Mouse (Mus musculus): ENCODE measurements around the gene Frmd4a.
"Not testable (repeated sequence)": the region's sequence is repeated elsewhere in the genome, so short reads cannot be mapped to it uniquely, and the experiment has no call there.

Gene Frmd4a

GRCm38 (mm10) chr2:4593878-4594387 lies 576.4 kb downstream of the Frmd4a start:
- no peak for DNase-seq

DNA sequence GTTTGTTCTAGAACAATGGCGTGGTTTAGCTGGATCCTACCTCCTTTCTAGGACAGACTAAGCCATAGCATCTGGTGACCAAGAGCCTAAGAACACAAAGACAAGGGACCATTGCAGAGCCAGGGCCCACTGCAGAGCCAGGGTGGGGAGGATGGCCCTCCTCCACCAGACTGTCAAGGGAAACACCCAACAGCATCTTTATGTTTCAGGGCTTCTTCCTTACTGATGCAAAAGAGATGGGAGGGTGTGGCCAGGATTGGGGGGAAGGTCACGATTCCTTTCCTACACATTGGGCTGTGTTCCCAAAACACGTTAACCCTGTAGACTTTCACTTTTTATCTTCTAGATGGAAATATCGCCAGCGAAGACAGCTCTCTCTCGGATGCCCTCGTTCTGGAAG lies 579.5 kb downstream of the Frmd4a start:
- no peak for DNase-seq

DNA sequence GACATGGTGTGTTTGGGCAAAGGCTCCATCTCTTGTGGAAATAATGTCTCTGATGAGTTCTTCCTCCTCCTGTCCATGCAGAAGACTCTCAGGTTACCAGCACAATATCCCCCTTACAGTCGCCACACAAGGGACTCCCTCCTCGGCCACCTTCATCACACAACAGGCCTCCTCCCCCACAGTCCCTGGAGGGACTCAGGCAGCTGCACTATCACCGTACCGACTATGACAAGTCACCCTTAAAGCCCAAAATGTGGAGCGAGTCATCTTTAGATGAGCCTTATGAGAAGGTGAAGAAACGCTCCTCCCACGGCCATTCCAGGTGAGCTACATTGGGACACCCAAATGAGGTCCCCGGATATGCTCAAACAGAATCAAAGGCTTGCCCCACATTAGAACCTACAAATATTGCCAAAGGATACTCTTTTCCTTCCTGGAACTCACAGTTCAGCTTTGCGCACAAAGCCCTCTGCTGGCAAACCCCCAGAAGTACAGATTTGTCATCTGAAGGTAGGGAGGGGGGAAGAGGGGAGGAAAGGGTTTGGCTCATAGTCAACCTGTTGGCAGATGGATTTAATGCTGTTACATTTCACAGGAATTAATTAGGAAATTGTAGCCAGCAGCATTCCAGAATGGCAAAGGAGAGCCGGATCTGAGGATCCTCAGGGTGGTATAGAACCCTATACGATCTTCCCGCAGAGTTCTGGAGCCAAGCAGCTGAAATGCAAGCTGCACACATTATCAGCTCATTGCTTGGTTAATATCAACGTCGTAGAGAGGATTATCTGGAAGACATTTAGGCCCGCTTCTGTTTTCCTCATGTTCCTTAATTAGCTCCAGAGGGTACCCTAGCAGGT lies 583.7 kb downstream of the Frmd4a start:
- DNase-seq, result peak; percentile 68

GRCm38 (mm10) chr2:4603361-4603945 lies 585.9 kb downstream of the Frmd4a start:
- DNase-seq, result no peak

- no peak for DNase-seq
Measured at GRCm38 (mm10) chr2:4606559-4606958, 589.0 kb downstream of the Frmd4a start.

GRCm38 (mm10) chr2:4608253-4608652 lies 590.7 kb downstream of the Frmd4a start:
- no peak for DNase-seq

DNA sequence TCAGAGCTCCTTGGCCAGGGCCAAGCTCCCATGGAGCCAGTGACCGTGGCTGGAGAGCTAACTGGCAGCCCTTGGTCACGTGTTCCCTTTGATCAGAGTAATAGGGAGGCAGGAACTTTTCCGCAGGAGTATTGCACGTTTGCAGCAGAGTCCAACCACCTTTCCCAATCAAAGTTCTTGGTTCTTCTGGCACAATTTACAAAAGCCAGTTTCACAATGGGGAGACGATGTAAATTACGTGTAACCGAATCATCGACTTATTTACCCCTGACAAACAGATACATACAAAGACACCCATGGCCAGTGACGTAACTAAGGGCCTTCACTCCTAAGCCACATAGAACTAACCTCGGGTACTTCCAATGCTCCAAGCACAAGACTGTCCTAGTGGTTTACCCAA lies 591.9 kb downstream of the Frmd4a start:
- DNase-seq, result no peak

DNA sequence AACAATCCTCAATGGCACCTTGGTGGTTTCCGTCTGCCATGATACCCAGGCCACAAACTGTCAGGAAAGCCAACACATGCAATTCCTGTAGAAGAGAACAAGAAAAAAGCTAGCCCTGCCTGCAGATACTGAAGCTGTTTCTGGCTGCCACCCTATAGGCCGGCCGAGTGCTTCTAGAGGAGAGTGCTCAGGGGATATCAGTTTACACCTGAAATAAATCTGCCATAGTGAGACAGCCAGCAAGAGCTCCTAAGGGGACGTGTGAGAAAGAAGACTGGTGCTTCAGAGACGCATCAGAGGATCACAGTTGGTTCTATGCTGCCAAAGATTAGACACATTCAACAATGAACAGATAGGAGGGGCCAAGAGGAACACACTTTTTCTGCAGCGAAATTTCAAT lies 593.8 kb downstream of the Frmd4a start:
- no peak for DNase-seq

DNA sequence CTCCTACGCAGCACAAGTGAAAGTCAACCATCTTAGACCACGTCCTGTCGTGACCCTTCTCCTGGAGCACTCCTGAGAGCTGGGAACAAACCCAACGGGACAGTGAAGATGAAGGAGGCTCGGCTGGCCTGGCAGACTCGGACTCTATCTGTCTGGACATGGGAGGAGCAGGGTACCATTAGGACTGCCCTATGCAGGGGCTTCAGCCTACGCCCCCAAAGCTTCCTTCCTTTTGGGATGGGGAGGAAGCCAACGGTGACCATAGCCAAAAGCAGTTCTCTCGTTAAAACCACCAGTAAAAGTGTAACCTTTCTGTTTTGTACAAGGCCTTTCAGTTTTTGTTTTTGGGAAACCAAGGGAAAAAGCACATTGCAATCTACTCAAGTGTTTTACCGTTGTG lies 594.2 kb downstream of the Frmd4a start:
- no peak for DNase-seq

DNA sequence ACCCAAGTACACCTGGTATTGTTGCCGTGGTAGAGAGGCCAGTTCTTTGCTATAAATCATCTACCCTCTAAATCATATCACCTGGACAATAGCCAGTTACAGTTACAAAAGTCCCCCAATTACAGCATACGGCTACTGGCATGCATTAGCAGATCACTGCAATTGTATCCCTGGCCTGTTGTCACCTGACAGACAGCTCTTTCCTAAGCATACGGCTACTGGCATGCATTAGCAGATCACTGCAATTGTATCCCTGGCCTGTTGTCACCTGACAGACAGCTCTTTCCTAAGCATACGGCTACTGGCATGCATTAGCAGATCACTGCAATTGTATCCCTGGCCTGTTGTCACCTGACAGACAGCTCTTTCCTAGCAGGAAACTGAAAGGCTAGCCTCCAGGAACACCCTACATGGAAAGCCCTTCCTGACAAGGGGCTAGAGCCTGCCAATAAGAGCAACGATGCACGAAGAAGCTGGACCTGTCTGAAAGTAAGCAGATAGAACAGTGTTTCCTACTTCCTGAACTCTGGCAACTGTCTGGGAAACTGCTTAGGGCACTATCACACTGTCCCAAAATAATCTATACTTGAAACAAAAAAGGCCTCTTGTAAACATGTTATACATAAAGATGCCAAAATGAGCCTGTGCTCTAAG lies 596.9 kb downstream of the Frmd4a start:
- DNase-seq, result not testable (repeated sequence)

DNA sequence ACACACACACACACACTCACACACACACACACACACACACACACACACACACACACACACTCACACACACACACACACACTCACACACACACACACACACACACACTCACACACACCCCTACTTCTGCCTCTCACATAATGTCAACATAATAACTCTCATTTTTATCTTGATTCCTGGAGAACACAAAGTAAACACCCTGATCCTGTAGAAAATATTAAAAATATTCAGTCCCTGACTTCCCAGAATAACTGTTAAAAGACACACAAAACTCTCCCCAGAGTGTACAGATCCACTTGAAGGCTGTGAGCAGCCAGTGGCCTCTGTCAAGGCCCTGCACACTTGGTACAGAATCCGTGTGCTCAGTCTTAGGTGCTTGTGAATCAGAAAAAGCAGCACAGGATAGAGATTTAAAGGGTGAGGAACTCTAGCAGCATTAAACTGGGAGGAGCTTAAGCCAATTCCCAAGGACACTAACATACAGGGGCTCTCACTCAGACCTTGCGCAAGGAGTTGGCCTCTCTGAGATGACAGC lies 597.6 kb downstream of the Frmd4a start:
- DNase-seq, result no peak

- peak; percentile 62 for DNase-seq
Measured at GRCm38 (mm10) chr2:4616995-4617394, 599.5 kb downstream of the Frmd4a start.

GRCm38 (mm10) chr2:4619126-4619525 lies 601.6 kb downstream of the Frmd4a start:
- DNase-seq, result not testable (repeated sequence)

- no peak for DNase-seq
Measured at GRCm38 (mm10) chr2:4619893-4620593, 602.5 kb downstream of the Frmd4a start.

GRCm38 (mm10) chr2:4620640-4621401 lies 603.3 kb downstream of the Frmd4a start:
- DNase-seq, result no peak

DNA sequence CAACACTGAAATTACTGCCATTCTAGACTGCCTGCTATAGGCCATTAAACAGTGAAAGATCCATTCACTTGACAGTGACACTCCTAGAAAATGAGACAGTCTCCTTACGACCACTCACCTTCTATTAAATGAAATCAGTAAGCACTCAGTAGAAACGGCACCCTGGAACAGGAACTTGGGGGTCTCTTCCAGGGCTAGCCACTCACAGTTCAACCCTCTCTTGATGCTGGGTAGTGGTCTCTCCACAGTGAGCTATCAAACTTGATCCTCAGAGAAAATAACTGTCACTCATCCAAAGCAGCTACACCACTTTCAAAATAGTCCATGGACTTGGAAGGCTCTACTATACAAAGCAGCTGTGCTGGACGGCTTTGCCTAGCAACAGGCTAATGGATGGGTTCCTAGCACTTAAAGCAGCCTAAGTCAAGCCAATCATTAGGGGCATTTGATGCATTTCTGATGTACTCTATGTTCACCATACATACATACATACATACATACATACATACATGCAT lies 604.0 kb downstream of the Frmd4a start:
- no peak for DNase-seq

DNA sequence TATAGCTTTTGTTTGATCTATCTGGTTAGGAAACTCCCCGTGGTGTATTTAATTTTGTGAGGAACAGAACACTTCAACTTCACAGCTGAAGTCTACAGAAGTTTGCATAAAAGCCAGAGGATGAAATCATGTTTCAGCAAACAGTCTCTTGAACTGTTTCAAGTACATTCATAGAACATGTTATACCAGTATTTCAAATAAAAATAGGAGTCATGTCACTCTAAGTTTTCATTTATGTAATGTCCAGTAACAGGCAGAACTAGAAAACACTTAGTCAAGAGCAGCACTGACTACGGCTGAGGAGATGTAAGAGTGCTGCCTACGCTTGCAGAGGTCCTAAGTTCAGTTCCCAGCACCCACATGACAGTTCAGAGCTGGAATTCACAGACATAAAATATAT lies 609.4 kb downstream of the Frmd4a start:
- no peak for DNase-seq

DNA sequence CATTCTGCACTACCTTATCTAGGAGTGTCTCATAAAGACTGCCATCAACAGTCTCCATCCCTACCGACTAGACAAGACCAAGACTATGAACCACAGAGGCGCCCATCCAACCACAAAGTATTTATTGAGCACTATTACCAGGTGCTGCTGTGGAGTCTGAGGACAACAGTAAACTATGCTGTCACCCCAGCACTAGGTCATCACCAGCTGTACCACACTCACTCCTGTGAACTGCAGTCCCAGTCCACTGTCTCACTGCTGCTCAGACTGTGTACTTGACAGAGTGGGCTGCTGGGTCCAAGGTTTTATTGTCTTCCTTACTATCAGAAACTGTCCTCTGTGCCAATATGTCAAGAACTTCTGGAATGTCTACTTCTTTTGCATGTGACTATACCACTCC lies 611.4 kb downstream of the Frmd4a start:
- DNase-seq, result no peak

- no peak for DNase-seq
Measured at GRCm38 (mm10) chr2:4629470-4629869, 612.0 kb downstream of the Frmd4a start.

- DNase-seq, result peak; percentile 53
Measured at GRCm38 (mm10) chr2:4630197-4630835, 612.8 kb downstream of the Frmd4a start.

DNA sequence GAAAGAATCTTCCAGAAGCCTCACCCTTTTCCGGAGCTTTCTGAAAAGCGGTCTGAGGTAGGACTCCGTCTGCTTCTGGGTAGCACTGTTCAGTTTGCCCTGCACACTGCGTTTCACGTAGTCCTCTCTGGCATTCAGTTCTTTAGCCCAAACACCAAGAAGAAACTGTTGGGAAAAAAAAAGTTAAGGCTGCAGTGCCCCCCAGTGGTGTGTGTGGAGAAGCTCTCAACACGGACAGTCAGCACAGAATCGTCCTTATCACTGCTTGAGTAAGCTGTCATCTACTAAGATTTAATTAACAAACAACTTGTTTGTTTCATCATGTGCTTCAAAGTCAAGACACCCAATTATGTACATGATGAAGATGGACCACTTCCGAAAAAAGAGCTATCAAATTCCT lies 618.3 kb downstream of the Frmd4a start:
- DNase-seq, result no peak

Measured in right cerebral cortex, adult 18-20 months (tissue).